Mouse (Mus musculus) embryo, embryonic 9.5 days (tissue): Measurements from ENCODE around the gene Catsperz.

Experiments
- DNase-seq: peaks from one replicate; pipeline ENCODE4 v3.0.0-alpha.2; 2017; ENCODE audit errors: extremely low spot score

The Catsperz gene

GRCm38 (mm10) chr19:6947742-6948141, 22.6 kb upstream of the Catsperz start:
- DNase-seq: no peak

GRCm38 (mm10) chr19:6943709-6944108, 18.5 kb upstream of the Catsperz start:
- DNase-seq: no peak

- no peak for DNase-seq
Measured at GRCm38 (mm10) chr19:6942764-6943163, 17.6 kb upstream of the Catsperz start.

- peak; percentile 91 for DNase-seq
Measured at GRCm38 (mm10) chr19:6942249-6942691, 17.1 kb upstream of the Catsperz start, which contains the start of gene Gpr137. Gpr137 (minus strand) TSS chr19:6942480.

- peak; percentile 96 for DNase-seq
Measured at GRCm38 (mm10) chr19:6941372-6942248, 16.4 kb upstream of the Catsperz start, which contains the start of gene Bad. Bad (plus strand) TSS chr19:6941861.

GRCm38 (mm10) chr19:6940396-6941351, 15.5 kb upstream of the Catsperz start:
- DNase-seq: no peak

GRCm38 (mm10) chr19:6939106-6940002, 14.2 kb upstream of the Catsperz start:
- DNase-seq: no peak

- no peak for DNase-seq
Measured at GRCm38 (mm10) chr19:6937541-6938465, 12.6 kb upstream of the Catsperz start.

GRCm38 (mm10) chr19:6936299-6936698, 11.1 kb upstream of the Catsperz start:
- DNase-seq: no peak

GRCm38 (mm10) chr19:6934195-6934977, 9.2 kb upstream of the Catsperz start, which contains the start of gene Kcnk4:
Kcnk4 (minus strand) TSS chr19:6934515.
- DNase-seq: no peak

- no peak for DNase-seq
Measured at GRCm38 (mm10) chr19:6933436-6934194, 8.4 kb upstream of the Catsperz start.

GRCm38 (mm10) chr19:6933102-6933435, 7.9 kb upstream of the Catsperz start:
- no peak for DNase-seq

GRCm38 (mm10) chr19:6932018-6932417, 6.8 kb upstream of the Catsperz start:
- DNase-seq: no peak

GRCm38 (mm10) chr19:6931002-6931401, 5.8 kb upstream of the Catsperz start:
- DNase-seq: no peak

GRCm38 (mm10) chr19:6928080-6928479, 2.9 kb upstream of the Catsperz start:
- no peak for DNase-seq

GRCm38 (mm10) chr19:6926559-6927255, 1.5 kb upstream of the Catsperz start:
- peak; percentile 55 for DNase-seq

GRCm38 (mm10) chr19:6925611-6926329, 590 bp upstream of the Catsperz start:
- no peak for DNase-seq
